Mouse (Mus musculus) left cerebral cortex, adult 9 months (tissue): ENCODE measurements around the gene Ubash3b.
A peak's percentile ranks its signal among the peaks of the same experiment; 100 is the strongest.

ENCODE experiments used
- DNase-seq, 2 experiments: peaks; one replicate each; pipeline ENCODE4 v3.0.0; 2022; ENCODE audit warnings: low spot score in 2 of 2

Gene Ubash3b

GRCm38 (mm10) chr9:40997116-40997779 is 164.2 kb downstream of the Ubash3b start:
- DNase-seq, result no peak

DNA sequence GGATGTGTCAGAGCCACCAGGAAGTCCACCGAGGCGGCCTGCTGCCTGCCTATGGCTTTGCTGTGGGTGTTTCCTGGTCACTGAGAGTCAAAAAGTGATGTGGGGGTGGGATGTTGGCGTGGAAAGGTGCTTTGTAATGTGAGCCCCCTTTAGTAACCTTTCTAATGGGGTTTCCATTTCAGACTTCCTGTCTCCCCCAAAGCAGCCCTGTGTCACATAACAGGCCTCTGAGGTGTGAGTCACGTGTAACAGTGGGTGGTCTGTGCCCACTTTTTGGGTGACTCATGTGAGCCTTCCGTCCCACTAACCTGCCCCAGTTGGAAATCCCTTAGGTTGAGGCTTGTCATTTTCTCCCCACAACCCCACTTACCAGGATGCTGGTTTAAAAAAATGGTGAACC is 167.4 kb downstream of the Ubash3b start:
- no peak for DNase-seq

- no peak for DNase-seq
Observed at GRCm38 (mm10) chr9:40991511-40991910, 170.0 kb downstream of the Ubash3b start.

- peak in 1 of 2 experiments; percentile 80 for DNase-seq
Observed at GRCm38 (mm10) chr9:40989940-40990588, 171.4 kb downstream of the Ubash3b start.

DNA sequence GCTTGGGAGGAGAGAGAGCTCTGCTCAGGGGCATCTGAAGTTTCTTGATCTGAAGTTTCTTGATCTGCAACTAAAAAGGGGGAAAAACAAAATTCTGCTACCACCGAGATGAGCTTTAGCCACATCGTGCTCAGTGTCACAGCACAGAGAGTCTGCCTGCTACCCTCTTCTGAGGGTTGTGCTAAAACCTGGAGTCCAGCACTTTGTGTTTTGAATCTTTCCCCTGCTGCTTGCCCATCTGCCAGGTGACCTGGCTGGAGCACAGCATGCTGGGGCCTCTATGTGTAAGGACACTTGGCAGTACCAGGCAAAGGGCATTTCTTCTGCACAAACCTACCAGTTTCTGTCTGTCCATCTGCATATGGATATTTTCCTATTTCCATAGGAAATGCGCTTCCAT is 177.2 kb downstream of the Ubash3b start:
- DNase-seq, result no peak

DNA sequence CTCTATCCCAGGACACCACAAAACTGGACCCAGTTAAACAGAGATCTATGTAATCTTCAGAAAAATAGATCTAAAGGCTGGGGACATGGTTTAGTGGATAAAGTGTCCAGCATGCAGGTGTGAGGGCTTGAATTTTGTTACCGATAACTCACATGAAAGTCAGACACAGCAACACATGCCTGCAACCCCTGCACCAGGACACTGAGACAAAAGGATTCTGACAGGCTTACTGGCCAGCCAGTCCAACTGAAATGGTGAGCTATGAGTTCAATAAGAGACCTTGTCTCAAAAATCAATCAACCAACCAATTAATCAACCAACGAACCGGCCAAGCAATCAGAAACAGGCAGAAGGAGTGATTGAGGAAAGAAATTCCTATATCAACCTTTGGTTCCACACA is 177.7 kb downstream of the Ubash3b start:
- no peak for DNase-seq

- DNase-seq, result peak in 1 of 2 experiments; percentile 31
Observed at GRCm38 (mm10) chr9:40982480-40982879, 179.0 kb downstream of the Ubash3b start.

DNA sequence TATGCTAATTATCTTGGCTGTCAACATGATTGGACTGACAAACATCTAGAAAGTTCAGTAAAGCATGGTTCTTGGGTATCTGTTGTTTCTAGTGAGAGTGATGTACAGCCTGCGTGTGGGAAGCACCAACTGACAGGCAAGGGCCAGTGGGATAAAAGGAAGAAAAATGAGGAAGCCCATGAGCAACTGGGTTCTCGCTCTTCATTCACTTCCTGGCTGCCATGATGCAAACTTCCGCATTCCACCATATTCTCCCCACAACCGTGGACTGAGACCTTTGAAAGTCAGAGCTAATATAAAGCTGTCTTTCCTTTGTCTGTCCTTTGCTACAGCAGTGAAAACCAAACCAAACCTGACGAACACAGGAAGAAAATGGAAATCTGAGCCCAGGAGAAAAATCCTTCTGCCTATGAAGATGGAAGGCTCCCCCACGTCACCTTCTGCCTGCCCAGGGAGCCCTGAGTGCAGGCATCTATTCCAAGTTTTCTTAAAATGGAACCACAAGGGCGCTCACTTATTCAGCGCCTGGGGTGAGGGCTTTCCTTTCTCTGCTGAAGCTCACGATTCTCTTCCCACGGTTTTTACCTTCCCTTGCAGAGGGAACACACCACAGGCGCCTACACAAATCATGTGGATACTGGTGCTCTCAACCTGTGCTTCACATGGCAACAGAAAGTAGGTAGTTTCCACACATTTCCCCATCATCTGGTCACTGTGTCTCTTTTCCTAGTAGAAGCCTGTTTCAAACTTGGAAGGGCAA is 187.3 kb downstream of the Ubash3b start:
- DNase-seq, result peak; percentile 14 to 40

DNA sequence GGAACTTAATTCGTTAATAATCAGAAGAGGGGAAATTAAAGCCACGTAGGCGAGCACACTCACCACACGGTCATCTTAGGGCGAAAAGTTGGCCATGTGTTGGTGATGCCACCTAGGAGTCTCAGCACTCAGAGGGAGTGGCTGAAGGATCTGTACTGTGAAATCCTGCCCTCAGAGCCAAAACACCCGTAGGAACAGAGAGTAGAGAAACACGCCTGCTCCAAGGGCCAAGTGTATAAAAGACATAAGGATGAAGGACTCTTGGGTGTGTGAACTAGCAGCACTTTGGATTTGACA is 197.1 kb downstream of the Ubash3b start:
- DNase-seq, result peak in 1 of 2 experiments; percentile 4

DNA sequence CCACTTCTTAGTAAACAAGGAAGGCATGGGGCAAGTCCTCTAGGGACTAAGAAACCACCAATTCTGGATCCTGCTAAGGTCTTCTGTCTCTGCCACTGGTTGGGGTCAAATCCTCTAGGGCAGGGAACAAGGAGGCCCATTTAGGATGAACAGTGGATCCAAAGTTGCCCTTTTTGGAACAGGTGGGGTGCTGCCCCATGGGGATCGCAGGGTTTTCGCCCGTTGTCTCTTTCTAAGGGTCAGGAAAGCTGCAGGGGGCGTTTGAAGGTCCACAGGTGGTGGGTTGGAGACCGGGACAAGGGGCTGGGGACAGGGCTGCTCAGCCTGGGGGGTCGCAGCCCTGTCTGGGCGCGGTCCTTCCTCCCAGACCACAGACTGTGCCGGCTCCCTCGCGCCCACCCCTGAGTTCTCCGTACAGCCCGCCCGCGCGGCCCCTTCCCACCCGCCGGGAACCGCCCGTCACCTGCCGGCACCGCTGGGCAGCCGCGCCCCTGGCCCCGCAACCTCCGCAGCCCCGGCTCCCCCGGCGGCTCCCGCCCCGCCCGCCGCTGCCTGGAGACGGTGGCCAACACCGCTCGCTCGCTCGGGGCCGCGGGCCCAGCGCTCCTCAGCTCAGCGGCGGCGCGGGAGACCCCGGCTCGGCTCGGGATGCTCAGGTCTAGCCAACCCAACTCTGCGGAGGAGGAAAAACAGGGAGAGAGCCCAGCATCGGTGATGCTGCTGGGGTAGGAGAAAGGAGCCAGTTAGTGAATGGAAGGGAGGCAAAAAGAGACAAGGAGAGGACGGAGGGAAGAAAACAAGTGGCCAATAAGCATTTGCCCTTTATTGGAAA is 197.7 kb downstream of the Ubash3b start, which contains the start of gene Jhy:
Jhy (minus strand) TSS at position 533 of the 832 bp plus-strand sequence.
- no peak for DNase-seq

- no peak for DNase-seq
Observed at GRCm38 (mm10) chr9:40961401-40961800, 200.1 kb downstream of the Ubash3b start.
